Mouse (Mus musculus) embryonic facial prominence, embryonic 12.5 days (tissue): Measurements from ENCODE around the gene Ttc28. TPM values are rescaled to one million over a fixed set of nuclear protein-coding genes. Genes with fewer than 3 reads are reported as not detected.
A peak's percentile ranks its signal among the peaks of the same experiment; 100 is the strongest.

Source experiments
- ATAC-seq: fragments of 200-750 bp; cut with Nextera tagmentation; 2 replicates; pipeline ENCODE4 v1.8.0; 2017; ENCODE audit not compliant: insufficient number of reproducible peaks, insufficient read depth, low FRiP score, low TSS enrichment
- H3K27ac ChIP-seq: fragments of 300-500 bp; sonication (generic); 2 replicates; pipeline ENCODE4 v1.5.1; 2016; ENCODE audit warnings: mild to moderate bottlenecking
- H3K27me3 ChIP-seq: fragments of 300-500 bp; sonication (generic); 2 replicates; pipeline ENCODE4 v1.6.1; 2016; ENCODE audit warnings: mild to moderate bottlenecking, moderate library complexity
- H3K36me3 ChIP-seq: fragments of 300-500 bp; sonication (generic); 2 replicates; pipeline ENCODE4 v1.6.1; 2016; ENCODE audit warnings: mild to moderate bottlenecking
- H3K4me1 ChIP-seq: fragments of 300-500 bp; sonication (generic); 2 replicates; pipeline ENCODE4 v1.6.1; 2016
- H3K4me2 ChIP-seq: fragments of 300-500 bp; sonication (generic); replicated peaks from 2 replicates; pipeline ENCODE4 v1.6.1; 2016; ENCODE audit warnings: mild to moderate bottlenecking, moderate library complexity
- H3K4me3 ChIP-seq: fragments of 300-500 bp; sonication (generic); 2 replicates; pipeline ENCODE4 v1.5.1; 2016; ENCODE audit warnings: mild to moderate bottlenecking
- H3K9ac ChIP-seq: fragments of 300-500 bp; sonication (generic); 2 replicates; pipeline ENCODE4 v1.6.1; 2016; ENCODE audit warnings: mild to moderate bottlenecking, moderate library complexity
- H3K9me3 ChIP-seq: fragments of 300-500 bp; sonication (generic); 2 replicates; pipeline ENCODE4 v1.6.1; 2016; ENCODE audit warnings: mild to moderate bottlenecking, moderate library complexity
- WGBS: fragments of 180-500 bp; shearing (Covaris S2); methylation state at CpG from one replicate; pipeline ENCODE4 v1.1.7; 2016; 5-methylcytosine and 5-hydroxymethylcytosine counted together
- polyA plus RNA-seq: library from polyadenylated mRNA; unstranded; fragments of >200 nt; fragmentation: Nextera tagmentation; extraction: Ambion mirVana; gene quantifications from 2 replicates; pipeline ENCODE4 v1.2.1, GENCODE M21; 2016

The Ttc28 gene
- polyA plus RNA-seq, 1 experiment from 2014 or later: 21.2 TPM

DNA sequence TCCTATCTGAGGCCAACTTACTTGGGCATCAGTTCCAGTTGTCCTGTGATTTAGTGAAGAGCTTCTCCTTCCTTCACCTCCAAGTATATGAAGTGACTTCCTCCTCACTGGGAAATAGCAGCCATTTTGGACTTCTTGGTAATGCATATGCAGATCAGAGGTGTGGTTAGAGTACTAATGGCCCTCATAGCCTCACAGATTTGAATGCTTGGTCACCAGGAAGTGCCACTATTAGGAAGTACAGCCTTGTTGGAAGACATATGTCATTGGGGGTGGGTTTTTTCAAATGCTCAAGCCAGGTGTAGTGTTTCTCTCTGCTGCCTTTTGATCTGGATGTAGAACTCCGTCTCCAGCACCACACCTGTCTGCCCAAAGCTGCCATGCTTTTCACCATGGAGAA lies 10.3 kb downstream of the Ttc28 start:
- H3K4me1 ChIP-seq: no peaks in the 10 kb centered on the region
- H3K9ac ChIP-seq: no peak overlapping the region
- no peaks in the 10 kb centered on the region for H3K27me3 ChIP-seq
- no peak overlapping the region for H3K27ac ChIP-seq
- ATAC-seq: no peak
- peaks cover 45% of the 10 kb centered on the region for H3K36me3 ChIP-seq
- H3K4me3 ChIP-seq: no peak overlapping the region
- H3K4me2 ChIP-seq: no peak overlapping the region
- no peaks in the 10 kb centered on the region for H3K9me3 ChIP-seq
- 92% methylated on average over 1 of the region's 1 CpGs for WGBS

DNA sequence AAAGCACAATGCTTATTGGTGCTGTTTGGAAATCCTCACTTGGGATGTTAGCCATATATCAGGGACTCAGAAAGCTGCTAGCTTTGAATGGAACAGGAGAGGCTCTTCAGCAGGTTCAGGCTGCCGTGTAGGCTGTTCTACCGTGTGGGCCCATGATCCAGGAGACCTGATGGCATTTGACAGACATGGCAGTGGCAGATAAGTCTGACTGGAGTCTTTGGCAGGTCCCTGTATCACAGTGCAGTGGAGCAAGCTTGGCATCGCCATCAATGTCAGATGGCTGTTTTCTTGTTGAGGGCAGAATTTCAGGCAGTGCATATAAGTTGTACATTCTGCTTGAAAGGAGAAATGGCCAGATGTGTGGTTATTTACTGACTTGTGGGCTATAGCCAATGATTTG lies 11.0 kb downstream of the Ttc28 start:
- Histone ChIP-seq H3K4me2 (no peak overlapping the region), H3K4me1 (no peaks in the 10 kb centered on the region), H3K36me3 (peaks cover 45% of the 10 kb centered on the region), H3K9ac (no peak overlapping the region), H3K27ac (no peak overlapping the region), H3K4me3 (no peak overlapping the region), H3K9me3 (no peaks in the 10 kb centered on the region), H3K27me3 (no peaks in the 10 kb centered on the region)
- WGBS: 97% methylated on average over 3 of the region's 3 CpGs
- ATAC-seq: no peak

DNA sequence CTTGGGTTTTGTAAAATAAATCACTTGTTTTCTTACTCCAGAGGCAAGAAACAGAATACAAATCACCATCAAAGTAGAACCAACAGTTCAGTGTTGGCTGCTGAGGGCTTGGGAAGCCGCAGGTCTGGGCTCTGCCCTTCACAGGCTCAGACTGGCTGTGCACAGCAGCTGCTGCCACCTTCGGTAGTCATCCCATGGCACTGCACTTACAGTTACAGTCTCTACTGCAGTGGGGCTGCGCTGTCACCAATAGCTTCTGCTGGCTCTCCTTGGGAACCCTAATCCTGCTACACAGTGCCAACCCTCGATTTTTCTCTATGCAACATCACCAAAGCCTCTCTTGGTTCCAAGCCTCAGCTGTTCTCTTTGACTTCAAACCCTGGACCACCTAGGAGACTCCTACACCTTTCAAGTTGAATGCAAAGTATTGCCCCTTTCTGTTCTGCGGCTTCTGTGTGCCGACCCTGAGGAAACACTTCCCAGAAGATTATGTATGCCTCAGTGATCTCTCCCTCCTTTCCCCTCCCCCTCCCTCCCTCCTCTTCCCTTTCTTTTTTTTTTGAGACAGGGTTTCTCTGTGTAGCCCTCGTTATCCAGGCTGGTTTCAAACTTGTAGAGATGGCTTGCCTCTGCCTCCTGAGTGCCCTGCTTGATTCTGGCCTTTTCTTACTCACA lies 17.6 kb downstream of the Ttc28 start:
- Histone ChIP-seq H3K9me3 (no peaks in the 10 kb centered on the region), H3K9ac (no peak overlapping the region), H3K36me3 (peaks cover 45% of the 10 kb centered on the region), H3K27ac (peak overlapping the region; percentile 80), H3K4me1 (peaks cover 23% of the 10 kb centered on the region), H3K4me2 (no peak overlapping the region), H3K4me3 (no peak overlapping the region), H3K27me3 (no peaks in the 10 kb centered on the region)
- WGBS: 37% methylated on average over 7 of the region's 7 CpGs
- ATAC-seq: no peak

GRCm38 (mm10) chr5:110898169-110898568 lies 18.6 kb downstream of the Ttc28 start:
- Histone ChIP-seq H3K9ac (no peak overlapping the region), H3K9me3 (no peaks in the 10 kb centered on the region), H3K27ac (no peak overlapping the region), H3K36me3 (peaks cover 37% of the 10 kb centered on the region), H3K4me1 (peaks cover 23% of the 10 kb centered on the region), H3K27me3 (no peaks in the 10 kb centered on the region), H3K4me3 (no peak overlapping the region), H3K4me2 (no peak overlapping the region)
- WGBS: 24% methylated on average over 7 of the region's 7 CpGs
- peak; percentile 72; the same call in 1 of the 2 replicates for ATAC-seq

GRCm38 (mm10) chr5:110898785-110899184 lies 19.2 kb downstream of the Ttc28 start:
- H3K27me3 ChIP-seq: no peaks in the 10 kb centered on the region
- ATAC-seq: no peak
- 63% methylated on average over 4 of the region's 4 CpGs for WGBS
- H3K4me3 ChIP-seq: no peak overlapping the region
- 0 out of 2 replicates have a peak overlapping the region, but pooled peaks have one; percentile 36 for H3K27ac ChIP-seq
- H3K9me3 ChIP-seq: no peaks in the 10 kb centered on the region
- no peak overlapping the region for H3K9ac ChIP-seq
- H3K4me2 ChIP-seq: no peak overlapping the region
- peaks cover 23% of the 10 kb centered on the region for H3K4me1 ChIP-seq
- peaks cover 31% of the 10 kb centered on the region for H3K36me3 ChIP-seq

DNA sequence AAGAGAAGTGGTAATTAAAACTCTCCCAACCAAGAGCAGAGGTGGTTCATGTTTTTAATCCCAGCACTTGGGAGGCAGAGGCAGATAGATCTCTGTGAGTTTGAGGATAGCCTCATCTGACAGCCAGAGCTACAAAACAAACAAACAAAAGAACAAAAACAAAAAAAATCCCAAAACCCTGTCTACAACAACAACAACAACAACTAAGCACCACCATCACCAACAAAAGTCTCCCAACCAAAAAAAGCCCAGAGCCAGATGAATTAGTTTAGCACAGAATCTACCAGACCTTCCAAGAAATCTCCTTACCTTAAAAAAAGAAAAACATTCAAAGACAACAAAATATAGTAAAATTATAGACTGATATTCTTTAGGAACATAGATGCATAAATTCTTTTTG lies 20.7 kb downstream of the Ttc28 start:
- H3K27me3 ChIP-seq: no peaks in the 10 kb centered on the region
- no peak for ATAC-seq
- no peak overlapping the region for H3K4me2 ChIP-seq
- H3K36me3 ChIP-seq: peaks cover 18% of the 10 kb centered on the region
- peaks cover 23% of the 10 kb centered on the region for H3K4me1 ChIP-seq
- H3K27ac ChIP-seq: no peak overlapping the region
- H3K9ac ChIP-seq: no peak overlapping the region
- H3K9me3 ChIP-seq: no peaks in the 10 kb centered on the region
- H3K4me3 ChIP-seq: no peak overlapping the region

- ATAC-seq: no peak
- Histone ChIP-seq H3K4me3 (no peak overlapping the region), H3K27me3 (no peaks in the 10 kb centered on the region), H3K4me1 (peaks cover under 1% of the 10 kb centered on the region; the same call in 1 of the 2 replicates), H3K36me3 (peaks cover 12% of the 10 kb centered on the region), H3K9me3 (no peaks in the 10 kb centered on the region), H3K4me2 (no peak overlapping the region), H3K9ac (no peak overlapping the region), H3K27ac (no peak overlapping the region)
- WGBS: 92% methylated on average over 1 of the region's 1 CpGs
These were observed 27.1 kb downstream of the Ttc28 start for GRCm38 (mm10) chr5:110906708-110907107.

GRCm38 (mm10) chr5:110908879-110909278 lies 29.3 kb downstream of the Ttc28 start:
- Histone ChIP-seq H3K27me3 (no peaks in the 10 kb centered on the region), H3K36me3 (peaks cover 12% of the 10 kb centered on the region), H3K4me3 (no peak overlapping the region), H3K4me1 (peaks cover 7% of the 10 kb centered on the region; the same call in 1 of the 2 replicates), H3K9ac (no peak overlapping the region), H3K9me3 (no peaks in the 10 kb centered on the region), H3K27ac (no peak overlapping the region), H3K4me2 (no peak overlapping the region)
- ATAC-seq: no peak

- H3K9ac ChIP-seq: no peak overlapping the region
- no peak overlapping the region for H3K4me3 ChIP-seq
- peaks cover 12% of the 10 kb centered on the region for H3K36me3 ChIP-seq
- no peak overlapping the region for H3K27ac ChIP-seq
- H3K9me3 ChIP-seq: no peaks in the 10 kb centered on the region
- 89% methylated on average over 4 of the region's 4 CpGs for WGBS
- no peak for ATAC-seq
- H3K4me2 ChIP-seq: no peak overlapping the region
- H3K27me3 ChIP-seq: no peaks in the 10 kb centered on the region
- peaks cover 7% of the 10 kb centered on the region; the same call in 1 of the 2 replicates for H3K4me1 ChIP-seq
These were observed 30.5 kb downstream of the Ttc28 start for GRCm38 (mm10) chr5:110909955-110910589.

DNA sequence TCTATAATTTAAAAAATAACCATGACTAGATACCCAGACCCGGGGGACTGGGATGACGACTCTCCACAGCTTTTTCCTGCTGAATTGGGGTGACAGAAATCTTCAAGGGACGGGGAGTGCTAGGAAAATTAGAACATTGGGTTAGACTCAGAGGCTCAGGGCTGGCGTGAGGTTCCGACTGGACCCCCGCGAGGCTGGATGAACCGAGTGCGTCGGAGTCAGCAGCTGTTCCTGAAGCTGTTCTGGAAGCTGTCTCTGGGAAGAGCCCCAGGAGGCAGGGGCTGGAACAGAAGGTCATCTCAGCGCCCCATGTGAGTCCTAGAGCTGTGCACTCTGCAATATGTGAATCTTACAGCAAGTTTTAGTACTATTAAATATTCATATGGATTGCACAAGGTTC lies 35.3 kb downstream of the Ttc28 start:
- no peaks in the 10 kb centered on the region for H3K27me3 ChIP-seq
- peaks cover 7% of the 10 kb centered on the region; the same call in 1 of the 2 replicates for H3K4me1 ChIP-seq
- no peak overlapping the region for H3K9ac ChIP-seq
- H3K36me3 ChIP-seq: 0 out of 2 replicates have a peak, but pooled peaks cover 4% of the 10 kb centered on the region
- H3K4me3 ChIP-seq: no peak overlapping the region
- H3K27ac ChIP-seq: no peak overlapping the region
- no peak overlapping the region for H3K4me2 ChIP-seq
- WGBS: 81% methylated on average over 11 of the region's 11 CpGs
- no peaks in the 10 kb centered on the region for H3K9me3 ChIP-seq
- no peak for ATAC-seq

DNA sequence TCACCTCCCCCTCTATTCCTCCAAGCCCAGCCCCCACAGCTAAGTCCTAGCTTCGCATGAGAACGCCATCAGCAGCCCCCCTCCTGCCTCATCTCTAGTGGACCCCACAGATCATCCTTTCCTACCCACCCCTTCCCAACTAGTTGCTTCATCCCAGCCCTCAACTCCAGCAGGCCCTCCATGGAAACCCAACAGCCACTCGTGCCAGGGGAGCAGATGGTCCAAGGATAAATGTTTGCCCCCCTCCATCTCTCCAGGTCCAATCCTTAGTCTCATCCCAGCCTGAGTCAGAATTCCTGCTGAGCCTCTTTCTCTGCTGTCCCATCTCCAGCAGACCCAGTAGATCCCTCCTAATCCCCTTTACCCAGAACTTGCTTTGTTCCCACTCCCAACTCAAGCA lies 36.6 kb downstream of the Ttc28 start:
- no peak overlapping the region for H3K4me3 ChIP-seq
- H3K36me3 ChIP-seq: 0 out of 2 replicates have a peak, but pooled peaks cover 4% of the 10 kb centered on the region
- no peaks in the 10 kb centered on the region for H3K9me3 ChIP-seq
- no peaks in the 10 kb centered on the region for H3K27me3 ChIP-seq
- no peak for ATAC-seq
- H3K4me1 ChIP-seq: peaks cover 7% of the 10 kb centered on the region; the same call in 1 of the 2 replicates
- no peak overlapping the region for H3K4me2 ChIP-seq
- H3K27ac ChIP-seq: no peak overlapping the region
- 80% methylated on average over 3 of the region's 3 CpGs for WGBS
- no peak overlapping the region for H3K9ac ChIP-seq

DNA sequence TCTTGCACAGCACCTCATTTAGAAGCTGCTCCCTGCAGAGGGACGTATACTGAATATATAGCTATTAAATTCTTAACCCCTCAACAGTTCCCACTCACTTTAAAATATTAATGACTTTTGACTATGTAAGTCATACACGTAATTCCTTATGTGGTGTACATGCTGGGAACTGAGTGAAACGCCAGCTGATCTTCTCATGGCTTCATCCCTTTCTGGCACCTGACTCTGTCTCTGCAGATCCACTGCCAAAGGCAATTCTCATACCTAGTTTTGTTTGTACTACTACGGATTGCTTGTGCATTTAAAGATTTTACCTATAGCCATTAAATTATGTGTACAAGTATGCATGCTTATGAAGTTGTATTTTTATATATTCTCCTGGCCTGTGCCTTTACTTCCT lies 39.9 kb downstream of the Ttc28 start:
- H3K9ac ChIP-seq: no peak overlapping the region
- no peak for ATAC-seq
- no peaks in the 10 kb centered on the region for H3K4me1 ChIP-seq
- no peak overlapping the region for H3K27ac ChIP-seq
- 0 out of 2 replicates have a peak, but pooled peaks cover 4% of the 10 kb centered on the region for H3K36me3 ChIP-seq
- H3K9me3 ChIP-seq: no peaks in the 10 kb centered on the region
- no peak overlapping the region for H3K4me2 ChIP-seq
- no peaks in the 10 kb centered on the region for H3K27me3 ChIP-seq
- 86% methylated on average over 4 of the region's 4 CpGs for WGBS
- H3K4me3 ChIP-seq: no peak overlapping the region
